Mouse (Mus musculus) megakaryocyte, embryonic 14.5 days (primary cell): ENCODE data around the gene Olfr1395. TPM values are rescaled to one million over a fixed set of nuclear protein-coding genes. Genes with fewer than 3 reads are reported as not detected.

Source experiments
- H3K27me3 ChIP-seq: replicated peaks from 2 replicates; pipeline ENCODE3; 2012; ENCODE audit warnings: inconsistent platforms
- H3K36me3 ChIP-seq: replicated peaks from 2 replicates; pipeline ENCODE3; 2012; ENCODE audit warnings: low read length, inconsistent platforms, mixed read lengths
- H3K4me1 ChIP-seq: 2 replicates; pipeline ENCODE4 v1.6.1; 2012; ENCODE audit warnings: inconsistent platforms
- H3K4me3 ChIP-seq: replicated peaks from 2 replicates; pipeline ENCODE3; 2012; ENCODE audit warnings: moderate library complexity, mild to moderate bottlenecking, inconsistent platforms
- H3K9me3 ChIP-seq: 2 replicates; pipeline ENCODE4 v1.6.1; 2012; ENCODE audit warnings: inconsistent platforms
- FLI1 ChIP-seq: IDR thresholded peaks from 2 replicates; pipeline ENCODE4 v1.6.1; 2012; ENCODE audit warnings: low read length, inconsistent platforms, mixed read lengths
- GATA1 ChIP-seq: IDR thresholded peaks from 3 replicates; pipeline ENCODE4 v1.6.1; 2012; ENCODE audit warnings: mixed read lengths, low read length, inconsistent platforms, borderline replicate concordance
- polyA plus RNA-seq: library from polyadenylated mRNA; stranded (reverse); fragments of >175 nt; gene quantifications from 2 replicates; pipeline ENCODE4 v1.2.3, GENCODE M21; 2012; ENCODE audit warnings: low replicate concordance; ENCODE audit not compliant: insufficient read depth

The Olfr1395 gene
- polyA plus RNA-seq, 1 experiment, result not detected

- Histone ChIP-seq H3K4me1 (peaks cover 48% of the 10 kb centered on the region), H3K4me3 (no peak overlapping the region), H3K36me3 (peaks cover 23% of the 10 kb centered on the region), H3K27me3 (no peaks in the 10 kb centered on the region), H3K9me3 (no peaks in the 10 kb centered on the region)
- no peak for TF ChIP-seq FLI1
- no peak for TF ChIP-seq GATA1
Observed at GRCm38 (mm10) chr11:49108833-49109232, 33.2 kb upstream of the Olfr1395 start.

GRCm38 (mm10) chr11:49111000-49111399 is 31.1 kb upstream of the Olfr1395 start:
- H3K36me3 ChIP-seq, result peaks cover 22% of the 10 kb centered on the region
- H3K27me3 ChIP-seq, result no peaks in the 10 kb centered on the region
- H3K4me3 ChIP-seq, result no peak overlapping the region
- no peaks in the 10 kb centered on the region for H3K9me3 ChIP-seq
- no peak for TF ChIP-seq FLI1
- TF ChIP-seq GATA1, result no peak
- peaks cover 54% of the 10 kb centered on the region for H3K4me1 ChIP-seq

GRCm38 (mm10) chr11:49112624-49113219 is 29.4 kb upstream of the Olfr1395 start:
- Histone ChIP-seq H3K9me3 (no peaks in the 10 kb centered on the region), H3K27me3 (no peaks in the 10 kb centered on the region), H3K4me3 (no peak overlapping the region), H3K36me3 (peaks cover 21% of the 10 kb centered on the region), H3K4me1 (peaks cover 40% of the 10 kb centered on the region)
- TF ChIP-seq FLI1 (no peak), GATA1 (no peak)

- H3K27me3 ChIP-seq, result no peaks in the 10 kb centered on the region
- H3K9me3 ChIP-seq, result no peaks in the 10 kb centered on the region
- no peak overlapping the region for H3K4me3 ChIP-seq
- peaks cover 31% of the 10 kb centered on the region for H3K4me1 ChIP-seq
- peaks cover 30% of the 10 kb centered on the region for H3K36me3 ChIP-seq
- TF ChIP-seq FLI1 (no peak), GATA1 (no peak)
Observed at GRCm38 (mm10) chr11:49114158-49114557, 27.9 kb upstream of the Olfr1395 start.

- H3K36me3 ChIP-seq, result peaks cover 35% of the 10 kb centered on the region
- H3K27me3 ChIP-seq, result no peaks in the 10 kb centered on the region
- no peak for TF ChIP-seq GATA1
- no peak for TF ChIP-seq FLI1
- H3K4me1 ChIP-seq, result peaks cover 28% of the 10 kb centered on the region
- no peaks in the 10 kb centered on the region for H3K9me3 ChIP-seq
- H3K4me3 ChIP-seq, result no peak within 1 kb of the TSS
Observed at GRCm38 (mm10) chr11:49114774-49115173, 27.3 kb upstream of the Olfr1395 start, which contains the start of gene Olfr1396. Gene Olfr1396 (minus strand): TSS chr11:49114874.

- Histone ChIP-seq H3K27me3 (no peaks in the 10 kb centered on the region), H3K4me3 (no peak overlapping the region), H3K9me3 (no peaks in the 10 kb centered on the region), H3K36me3 (peaks cover 42% of the 10 kb centered on the region), H3K4me1 (peaks cover 14% of the 10 kb centered on the region)
- TF ChIP-seq GATA1 (no peak), FLI1 (no peak)
Observed at GRCm38 (mm10) chr11:49119635-49120034, 22.4 kb upstream of the Olfr1395 start.

- no peak overlapping the region for H3K4me3 ChIP-seq
- H3K4me1 ChIP-seq, result peaks cover 22% of the 10 kb centered on the region
- peaks cover 28% of the 10 kb centered on the region for H3K36me3 ChIP-seq
- no peaks in the 10 kb centered on the region for H3K9me3 ChIP-seq
- H3K27me3 ChIP-seq, result no peaks in the 10 kb centered on the region
- TF ChIP-seq FLI1, result no peak
- TF ChIP-seq GATA1, result no peak
Observed at GRCm38 (mm10) chr11:49124169-49124568, 17.9 kb upstream of the Olfr1395 start.

- TF ChIP-seq GATA1 (no peak), FLI1 (no peak)
- H3K27me3 ChIP-seq, result no peaks in the 10 kb centered on the region
- H3K4me1 ChIP-seq, result peaks cover 25% of the 10 kb centered on the region
- no peaks in the 10 kb centered on the region for H3K36me3 ChIP-seq
- no peak within 1 kb of the TSS for H3K4me3 ChIP-seq
- no peaks in the 10 kb centered on the region for H3K9me3 ChIP-seq
Observed at GRCm38 (mm10) chr11:49154077-49154476, 12.0 kb downstream of the Olfr1395 start, which contains the start of gene Olfr1394. Gene Olfr1394 (plus strand): TSS chr11:49154377.

- H3K4me3 ChIP-seq, result no peak overlapping the region
- peaks cover 4% of the 10 kb centered on the region for H3K27me3 ChIP-seq
- H3K36me3 ChIP-seq, result no peaks in the 10 kb centered on the region
- H3K4me1 ChIP-seq, result peaks cover 23% of the 10 kb centered on the region
- TF ChIP-seq GATA1 (no peak), FLI1 (no peak)
- 0 out of 2 replicates have a peak, but pooled peaks cover 3% of the 10 kb centered on the region for H3K9me3 ChIP-seq
Observed at GRCm38 (mm10) chr11:49156821-49157814, 15.0 kb downstream of the Olfr1395 start.
